Mouse (Mus musculus) midbrain, embryonic 13.5 days (tissue): ENCODE measurements around the gene Abraxas2. TPM values are rescaled to one million over a fixed set of nuclear protein-coding genes. Genes with fewer than 3 reads are reported as not detected.

Experiments used
- ATAC-seq: fragments of 200-750 bp; cut with Nextera tagmentation; 2 replicates; pipeline ENCODE4 v1.8.0; 2017; ENCODE audit warnings: mild to moderate bottlenecking, moderate TSS enrichment, moderate library complexity
- H3K27ac ChIP-seq: fragments of 300-500 bp; sonication (generic); 2 replicates; pipeline ENCODE4 v1.5.1; 2015; ENCODE audit warnings: inconsistent platforms, mild to moderate bottlenecking, moderate library complexity
- H3K27me3 ChIP-seq: fragments of 300-500 bp; sonication (generic); 2 replicates; pipeline ENCODE4 v1.6.1; 2015; ENCODE audit warnings: mild to moderate bottlenecking, inconsistent platforms
- H3K36me3 ChIP-seq: fragments of 300-500 bp; sonication (generic); 2 replicates; pipeline ENCODE4 v1.6.1; 2015; ENCODE audit warnings: mild to moderate bottlenecking, inconsistent platforms
- H3K4me1 ChIP-seq: fragments of 300-500 bp; sonication (generic); replicated peaks from 2 replicates; pipeline ENCODE4 v1.6.1; 2015; ENCODE audit warnings: inconsistent platforms
- H3K4me2 ChIP-seq: fragments of 300-500 bp; sonication (generic); replicated peaks from 2 replicates; pipeline ENCODE4 v1.6.1; 2015; ENCODE audit warnings: moderate library complexity, mild to moderate bottlenecking, inconsistent platforms
- H3K4me3 ChIP-seq: fragments of 300-500 bp; sonication (generic); replicated peaks from 2 replicates; pipeline ENCODE4 v1.5.1; 2015; ENCODE audit warnings: mild to moderate bottlenecking, inconsistent platforms
- H3K9ac ChIP-seq: fragments of 300-500 bp; sonication (generic); replicated peaks from 2 replicates; pipeline ENCODE4 v1.6.1; 2015; ENCODE audit warnings: mild to moderate bottlenecking, inconsistent platforms
- H3K9me3 ChIP-seq: fragments of 300-500 bp; sonication (generic); 2 replicates; pipeline ENCODE4 v1.6.1; 2016; ENCODE audit warnings: mild to moderate bottlenecking, inconsistent platforms
- WGBS: fragments of 180-500 bp; shearing (Covaris S2); methylation state at CpG from one replicate; pipeline ENCODE4 v1.1.7; 2015; 5-methylcytosine and 5-hydroxymethylcytosine counted together
- polyA plus RNA-seq: library from polyadenylated mRNA; unstranded; fragments of >200 nt; fragmentation: Nextera tagmentation; extraction: Ambion mirVana; gene quantifications from 2 replicates; pipeline ENCODE4 v1.2.1, GENCODE M21; 2015

Gene Abraxas2
- polyA plus RNA-seq, 1 experiment from 2014 or later, result 37.1 TPM

DNA sequence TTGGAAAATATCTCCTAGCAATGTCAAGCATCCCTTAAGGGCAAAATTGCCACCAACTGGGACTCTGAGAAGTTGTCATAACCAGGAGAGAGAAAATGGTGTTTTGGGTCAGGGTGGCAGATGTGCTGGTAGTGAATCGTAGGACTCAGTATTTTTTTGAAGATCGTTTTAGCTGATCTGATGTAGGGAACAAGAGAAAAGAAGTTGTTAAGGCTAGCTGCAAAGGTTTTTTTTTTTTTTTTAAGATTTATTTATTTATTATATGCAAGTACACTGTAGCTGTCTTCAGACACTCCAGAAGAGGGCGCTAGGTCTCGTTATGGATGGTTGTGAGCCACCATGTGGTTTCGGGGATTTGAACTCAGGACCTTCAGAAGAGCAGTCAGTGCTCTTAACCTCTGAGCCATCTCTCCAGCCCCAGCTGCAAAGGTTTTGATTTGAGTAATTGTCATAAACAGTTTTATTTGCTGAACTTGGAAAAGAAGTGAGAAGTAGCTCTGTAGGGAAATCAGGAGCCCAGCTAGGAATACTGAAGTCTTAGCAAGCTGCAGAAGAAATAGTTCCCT lies 899 bp upstream of the Abraxas2 start:
- no peaks in the 10 kb centered on the region for H3K27me3 ChIP-seq
- no peak overlapping the region for H3K4me3 ChIP-seq
- no peak overlapping the region for H3K9ac ChIP-seq
- ATAC-seq, result no peak
- no peak overlapping the region for H3K4me2 ChIP-seq
- WGBS, result 70% methylated on average over 5 of the region's 5 CpGs
- no peaks in the 10 kb centered on the region for H3K36me3 ChIP-seq
- no peak overlapping the region for H3K27ac ChIP-seq
- H3K4me1 ChIP-seq, result peaks cover 22% of the 10 kb centered on the region
- no peaks in the 10 kb centered on the region for H3K9me3 ChIP-seq

DNA sequence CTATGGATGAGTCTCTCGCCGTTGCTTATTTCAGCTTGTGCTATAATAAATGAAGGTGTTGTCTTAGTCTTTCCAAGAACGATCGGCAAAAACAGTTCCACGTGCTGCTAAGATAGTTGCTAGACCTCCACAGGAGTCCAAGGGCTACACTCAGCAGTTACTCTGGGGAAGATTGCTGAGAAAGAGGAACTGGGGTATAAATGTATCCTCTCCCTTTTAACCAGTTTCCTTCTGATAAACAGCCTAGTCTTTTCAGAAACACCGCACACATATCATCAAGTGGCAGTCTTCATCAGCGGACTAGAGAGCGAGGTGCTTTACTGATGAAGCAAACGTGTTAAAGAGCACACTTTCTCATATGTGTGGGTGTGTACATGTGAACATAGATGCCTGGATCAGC lies 7.3 kb downstream of the Abraxas2 start:
- Histone ChIP-seq H3K27ac (no peak overlapping the region), H3K9ac (no peak overlapping the region), H3K4me2 (no peak overlapping the region), H3K27me3 (no peaks in the 10 kb centered on the region), H3K36me3 (peaks cover 56% of the 10 kb centered on the region), H3K4me1 (peaks cover 5% of the 10 kb centered on the region; the same call in 1 of the 2 replicates), H3K4me3 (no peak overlapping the region), H3K9me3 (no peaks in the 10 kb centered on the region)
- 97% methylated on average over 9 of the region's 9 CpGs for WGBS
- ATAC-seq, result no peak

DNA sequence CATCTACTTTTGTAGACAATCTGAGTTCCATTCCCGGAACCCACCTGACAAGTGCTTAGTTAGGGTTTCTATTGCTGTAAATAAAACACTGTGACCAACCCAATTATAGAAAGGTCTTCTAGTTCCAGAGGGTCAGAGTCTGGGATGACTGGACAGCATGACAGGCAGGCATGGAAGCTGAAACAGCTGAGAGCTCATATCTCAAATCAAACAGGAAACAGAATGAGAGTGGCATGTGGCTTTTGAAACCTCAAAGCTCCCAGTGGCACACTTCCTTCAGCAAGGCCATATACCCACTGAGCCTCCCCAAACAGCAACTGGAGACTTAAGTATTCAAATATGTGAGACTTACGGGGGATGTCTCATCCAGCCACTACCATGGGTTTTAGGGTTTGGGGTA lies 14.0 kb downstream of the Abraxas2 start:
- no peak for ATAC-seq
- Histone ChIP-seq H3K27me3 (no peaks in the 10 kb centered on the region), H3K4me3 (no peak overlapping the region), H3K27ac (no peak overlapping the region), H3K9me3 (no peaks in the 10 kb centered on the region), H3K36me3 (peaks cover 84% of the 10 kb centered on the region), H3K9ac (no peak overlapping the region), H3K4me1 (no peaks in the 10 kb centered on the region), H3K4me2 (no peak overlapping the region)
- WGBS, result 95% methylated on average over 2 of the region's 2 CpGs

DNA sequence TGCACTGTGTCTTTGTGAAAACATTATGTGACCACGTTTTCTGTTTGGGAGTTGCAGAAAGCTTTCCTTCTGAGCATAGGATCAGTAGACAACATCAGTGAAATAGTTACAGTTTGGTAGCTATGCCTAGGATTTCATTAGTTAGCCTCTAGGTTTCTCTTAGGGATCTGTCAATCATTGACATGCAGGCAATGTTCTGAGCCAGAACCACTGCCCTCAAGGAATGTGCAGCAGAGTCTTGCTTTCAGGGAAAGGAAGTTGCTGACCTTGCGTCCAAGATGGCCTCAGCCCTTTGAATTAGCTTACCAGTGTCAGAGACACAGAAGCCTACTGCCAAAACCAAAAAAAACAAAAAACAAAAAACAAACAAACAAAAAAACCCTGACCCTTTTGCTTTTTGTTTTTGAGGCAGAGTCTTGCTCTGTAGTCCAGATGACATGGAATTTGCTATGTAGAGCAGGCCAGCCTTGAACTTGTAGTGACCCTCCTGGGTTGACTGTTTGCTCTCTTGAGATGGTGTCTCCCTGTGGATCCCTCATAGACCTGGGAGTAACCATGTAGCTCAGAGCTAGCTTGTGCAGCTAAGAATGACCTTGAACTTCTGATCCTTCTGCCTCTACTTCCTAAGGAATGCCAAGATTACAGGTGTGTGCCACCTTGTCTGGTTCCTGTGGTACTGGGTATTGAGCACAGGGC lies 16.5 kb downstream of the Abraxas2 start:
- Histone ChIP-seq H3K9me3 (no peaks in the 10 kb centered on the region), H3K4me2 (no peak overlapping the region), H3K4me1 (no peaks in the 10 kb centered on the region), H3K4me3 (no peak overlapping the region), H3K27me3 (no peaks in the 10 kb centered on the region), H3K36me3 (peaks cover 88% of the 10 kb centered on the region), H3K9ac (no peak overlapping the region), H3K27ac (no peak overlapping the region)
- WGBS, result 93% methylated on average over 2 of the region's 2 CpGs
- ATAC-seq, result no peak

DNA sequence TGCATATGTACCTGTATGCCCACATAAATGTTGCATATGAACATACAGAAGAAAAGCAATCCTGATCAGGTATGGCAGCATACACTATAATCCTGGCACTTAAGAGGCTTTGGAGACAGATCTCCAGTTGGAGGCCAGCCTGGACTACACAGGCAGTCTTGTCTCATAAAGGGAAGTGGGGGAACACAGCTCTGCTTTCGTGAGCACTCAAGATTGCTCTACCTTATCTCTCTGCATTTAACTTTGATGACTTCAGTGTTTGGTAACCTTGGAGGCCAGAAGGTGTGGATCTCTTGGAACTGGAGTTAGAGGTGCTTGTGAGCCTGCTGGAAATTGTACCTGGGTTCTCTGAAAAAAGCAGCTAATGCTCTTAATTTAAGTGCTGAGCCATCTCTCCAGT lies 21.3 kb downstream of the Abraxas2 start:
- Histone ChIP-seq H3K27me3 (no peaks in the 10 kb centered on the region), H3K4me3 (no peak overlapping the region), H3K27ac (no peak overlapping the region), H3K9ac (no peak overlapping the region), H3K4me1 (no peaks in the 10 kb centered on the region), H3K36me3 (peaks cover 96% of the 10 kb centered on the region), H3K4me2 (no peak overlapping the region), H3K9me3 (no peaks in the 10 kb centered on the region)
- no peak for ATAC-seq
- 91% methylated on average over 1 of the region's 1 CpGs for WGBS

DNA sequence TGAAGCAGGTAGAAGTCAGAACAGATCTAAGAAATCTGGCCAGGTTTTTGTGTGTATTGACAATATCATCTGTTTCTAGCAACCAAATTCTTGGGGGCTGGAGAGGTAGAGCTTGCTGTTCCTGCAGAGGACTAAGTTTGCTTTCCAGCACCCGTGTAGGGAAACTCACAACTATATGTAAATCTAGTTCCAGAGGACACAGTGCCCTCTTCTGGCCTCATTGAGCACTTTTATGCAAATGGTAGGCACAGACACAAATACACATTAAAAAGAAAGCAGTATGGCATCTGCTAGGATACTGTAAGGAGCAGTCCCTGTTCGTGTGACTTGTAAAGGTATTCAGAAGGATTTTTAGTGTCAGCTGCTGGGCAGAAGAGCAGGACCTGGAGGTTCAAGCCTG lies 23.3 kb downstream of the Abraxas2 start:
- Histone ChIP-seq H3K9ac (no peak overlapping the region), H3K9me3 (no peaks in the 10 kb centered on the region), H3K4me3 (no peak overlapping the region), H3K27ac (no peak overlapping the region), H3K27me3 (no peaks in the 10 kb centered on the region), H3K4me1 (no peaks in the 10 kb centered on the region), H3K36me3 (peaks cover 80% of the 10 kb centered on the region), H3K4me2 (no peak overlapping the region)
- WGBS, result 75% methylated on average over 2 of the region's 2 CpGs
- no peak for ATAC-seq

DNA sequence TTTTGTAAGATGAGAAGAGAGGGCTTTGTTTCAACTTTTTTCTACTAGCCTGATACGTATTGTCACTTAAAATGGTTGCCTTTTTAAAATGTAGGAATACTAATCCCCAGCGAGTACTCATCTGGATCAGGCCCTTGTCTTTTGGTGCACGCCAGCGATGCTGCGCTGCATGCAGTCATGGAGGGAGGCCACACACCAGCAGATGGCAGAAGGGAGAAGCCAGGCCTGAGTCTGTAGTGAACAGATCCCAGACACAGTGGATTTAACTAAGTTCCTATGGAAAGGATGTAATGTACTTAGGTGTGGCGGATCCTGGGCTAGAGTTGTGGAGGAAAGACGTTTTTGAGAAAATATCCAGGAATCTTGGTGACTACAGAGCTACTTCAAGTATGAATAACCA lies 25.0 kb downstream of the Abraxas2 start:
- peaks cover 65% of the 10 kb centered on the region for H3K36me3 ChIP-seq
- 91% methylated on average over 7 of the region's 7 CpGs for WGBS
- no peak overlapping the region for H3K9ac ChIP-seq
- no peaks in the 10 kb centered on the region for H3K9me3 ChIP-seq
- no peaks in the 10 kb centered on the region for H3K4me1 ChIP-seq
- no peak overlapping the region for H3K4me2 ChIP-seq
- no peaks in the 10 kb centered on the region for H3K27me3 ChIP-seq
- no peak overlapping the region for H3K27ac ChIP-seq
- no peak overlapping the region for H3K4me3 ChIP-seq
- ATAC-seq, result no peak

DNA sequence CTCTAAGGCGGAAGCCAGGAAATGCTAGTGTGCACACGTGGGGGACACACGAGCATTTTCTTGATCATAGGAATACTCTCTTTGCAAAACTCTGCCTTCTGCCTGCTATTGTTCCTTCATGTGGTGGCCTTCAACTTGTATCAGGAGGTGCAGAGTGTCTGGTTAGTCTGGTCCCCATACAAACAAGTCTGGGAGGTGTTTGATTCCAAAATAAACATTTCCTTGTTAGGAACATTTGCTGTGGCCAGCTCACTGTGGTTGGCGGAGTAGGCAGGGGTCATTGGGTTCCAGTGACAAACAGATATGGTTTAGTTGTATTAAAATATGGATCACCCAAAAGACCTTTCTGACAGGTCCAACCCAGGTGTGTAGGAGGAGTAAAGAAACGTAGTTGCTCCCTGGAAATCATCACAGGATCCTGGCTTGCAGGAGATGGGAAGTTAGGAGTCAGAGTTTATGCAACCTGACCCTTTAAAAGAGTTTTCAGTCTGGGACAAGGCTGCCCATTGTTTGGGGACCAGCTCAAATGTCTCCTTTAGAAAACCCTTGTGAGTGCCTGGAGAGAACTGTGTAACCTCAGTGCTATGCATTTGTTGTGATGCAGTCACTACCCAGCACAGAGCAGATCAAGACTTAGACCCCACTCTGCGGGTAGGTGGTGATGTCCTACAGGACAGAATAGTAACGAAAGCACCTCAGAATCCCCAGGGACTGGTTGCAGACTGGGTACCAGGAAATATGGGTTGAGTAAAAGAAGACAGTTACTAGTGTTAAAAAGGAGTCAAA lies 28.2 kb downstream of the Abraxas2 start:
- WGBS, result 77% methylated on average over 7 of the region's 7 CpGs
- H3K4me1 ChIP-seq, result no peaks in the 10 kb centered on the region
- H3K4me2 ChIP-seq, result no peak overlapping the region
- H3K27ac ChIP-seq, result no peak overlapping the region
- no peak overlapping the region for H3K4me3 ChIP-seq
- H3K27me3 ChIP-seq, result no peaks in the 10 kb centered on the region
- H3K9ac ChIP-seq, result no peak overlapping the region
- H3K36me3 ChIP-seq, result peaks cover 35% of the 10 kb centered on the region
- no peaks in the 10 kb centered on the region for H3K9me3 ChIP-seq
- ATAC-seq, result no peak

DNA sequence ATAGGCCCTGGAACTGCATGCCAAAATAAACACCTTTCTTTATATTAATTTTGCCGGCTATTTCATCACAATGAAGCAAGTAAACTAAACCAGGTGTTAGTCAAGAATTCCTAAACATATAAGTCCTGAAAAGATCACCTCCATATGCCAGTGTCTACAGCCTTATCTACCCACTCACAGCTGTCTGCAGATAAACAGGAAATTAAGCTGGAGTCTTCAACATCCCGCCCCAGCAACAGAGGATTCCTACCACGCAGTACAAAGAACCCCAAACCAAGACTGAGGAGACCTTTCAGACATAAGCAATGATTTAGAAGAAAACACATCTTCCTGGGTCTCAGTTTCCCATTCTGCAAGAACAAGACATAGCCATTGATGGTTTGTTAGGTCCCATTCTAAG lies 29.0 kb downstream of the Abraxas2 start:
- H3K4me1 ChIP-seq, result no peaks in the 10 kb centered on the region
- WGBS, result 85% methylated on average over 3 of the region's 3 CpGs
- no peak overlapping the region for H3K4me3 ChIP-seq
- no peak for ATAC-seq
- no peak overlapping the region for H3K4me2 ChIP-seq
- peaks cover 26% of the 10 kb centered on the region for H3K36me3 ChIP-seq
- no peaks in the 10 kb centered on the region for H3K27me3 ChIP-seq
- H3K9me3 ChIP-seq, result no peaks in the 10 kb centered on the region
- H3K9ac ChIP-seq, result no peak overlapping the region
- H3K27ac ChIP-seq, result no peak overlapping the region

DNA sequence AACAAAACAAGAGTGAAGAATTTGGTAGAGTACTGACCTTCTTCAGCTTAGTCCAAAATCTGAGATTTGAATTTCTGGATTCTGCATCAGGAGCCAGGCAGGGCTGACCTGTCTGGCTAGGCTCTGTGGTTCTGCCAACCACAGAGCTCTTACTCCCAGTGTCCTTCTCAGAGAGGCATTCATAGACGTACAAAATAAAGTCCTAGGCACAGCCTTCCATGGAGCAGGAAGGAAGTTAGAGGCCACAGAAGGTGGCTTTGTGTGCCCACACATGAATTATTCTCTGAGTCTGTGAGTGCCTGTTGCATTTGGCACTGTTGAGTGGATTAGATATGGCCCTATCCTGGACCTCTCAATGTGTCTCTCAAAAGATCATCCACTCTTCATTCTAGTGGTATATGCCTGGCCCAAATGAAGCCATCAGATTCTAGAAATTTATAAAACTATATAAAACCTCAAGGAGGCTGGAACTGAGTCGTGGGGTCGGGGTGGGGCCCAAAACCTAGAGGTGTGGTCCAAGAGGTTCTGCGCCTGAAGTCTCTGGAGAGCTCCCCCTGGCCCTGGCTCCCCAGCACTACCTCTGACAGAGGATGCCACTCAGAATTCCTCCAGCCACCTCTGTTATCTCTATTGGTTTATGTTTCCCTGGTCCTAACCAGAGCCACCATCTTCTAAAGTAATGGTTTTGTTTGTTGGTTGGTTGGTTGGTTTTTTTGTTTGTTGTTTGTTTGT lies 29.7 kb downstream of the Abraxas2 start:
- H3K9ac ChIP-seq, result no peak overlapping the region
- no peak overlapping the region for H3K4me3 ChIP-seq
- no peak overlapping the region for H3K27ac ChIP-seq
- no peaks in the 10 kb centered on the region for H3K9me3 ChIP-seq
- H3K4me1 ChIP-seq, result no peaks in the 10 kb centered on the region
- no peaks in the 10 kb centered on the region for H3K27me3 ChIP-seq
- 72% methylated on average over 4 of the region's 4 CpGs for WGBS
- peaks cover 20% of the 10 kb centered on the region for H3K36me3 ChIP-seq
- no peak for ATAC-seq
- H3K4me2 ChIP-seq, result no peak overlapping the region

DNA sequence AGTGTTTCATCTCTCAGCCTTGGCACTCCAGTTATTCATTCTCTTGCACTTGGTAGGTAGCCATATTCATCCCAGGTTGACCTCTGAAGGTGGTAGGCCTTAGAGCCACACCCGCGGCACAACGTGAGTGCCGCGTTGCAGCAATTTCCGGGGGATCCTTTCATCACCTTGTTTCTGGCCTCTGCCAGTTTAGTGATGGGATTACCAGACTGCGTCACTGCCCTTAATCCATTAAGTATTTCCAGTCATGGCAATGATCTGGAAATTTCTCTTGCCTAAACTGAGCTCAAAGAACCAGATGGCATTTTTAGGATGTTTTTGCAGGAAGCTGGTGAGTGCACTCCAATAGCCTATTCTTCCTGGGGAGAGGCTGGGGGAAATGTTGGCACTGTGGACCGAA lies 30.7 kb downstream of the Abraxas2 start:
- no peak for ATAC-seq
- Histone ChIP-seq H3K4me2 (no peak overlapping the region), H3K27me3 (no peaks in the 10 kb centered on the region), H3K9me3 (no peaks in the 10 kb centered on the region), H3K4me1 (no peaks in the 10 kb centered on the region), H3K36me3 (peaks cover 10% of the 10 kb centered on the region), H3K27ac (no peak overlapping the region), H3K9ac (no peak overlapping the region), H3K4me3 (no peak overlapping the region)
- WGBS, result 90% methylated on average over 8 of the region's 8 CpGs

DNA sequence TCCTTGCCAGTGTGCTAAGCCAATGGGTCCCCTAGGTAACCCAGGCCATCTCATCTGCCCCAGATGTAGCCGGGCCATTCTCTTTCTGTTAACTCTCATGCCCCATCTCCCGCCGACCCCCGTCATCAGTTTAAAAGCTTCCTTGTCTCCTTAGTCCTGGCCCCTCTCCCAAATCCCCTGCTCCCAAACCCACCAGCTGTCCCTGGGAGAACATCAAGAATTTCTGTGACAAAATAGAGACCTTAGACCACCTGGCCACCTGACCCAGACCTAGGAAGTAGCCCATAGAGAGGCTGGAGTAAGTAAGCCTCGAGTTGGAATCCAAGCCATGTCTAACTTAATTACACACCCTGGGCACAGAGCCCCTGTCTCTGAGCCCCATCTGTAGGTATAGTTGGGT lies 31.2 kb downstream of the Abraxas2 start:
- Histone ChIP-seq H3K4me1 (no peaks in the 10 kb centered on the region), H3K4me2 (no peak overlapping the region), H3K36me3 (peaks cover 6% of the 10 kb centered on the region; the same call in 1 of the 2 replicates), H3K4me3 (no peak overlapping the region), H3K27me3 (no peaks in the 10 kb centered on the region), H3K27ac (no peak overlapping the region), H3K9ac (no peak overlapping the region), H3K9me3 (no peaks in the 10 kb centered on the region)
- ATAC-seq, result no peak
- WGBS, result 90% methylated on average over 5 of the region's 5 CpGs
